Mouse (Mus musculus) hindbrain, embryonic 12.5 days (tissue): Measurements from ENCODE around the gene Bbs9. TPM values are rescaled to one million over a fixed set of nuclear protein-coding genes. Genes with fewer than 3 reads are reported as not detected.
A peak's percentile ranks its signal among the peaks of the same experiment; 100 is the strongest.

Experiments used
- ATAC-seq: fragments of 200-750 bp; cut with Nextera tagmentation; 2 replicates; pipeline ENCODE4 v1.8.0; 2017; ENCODE audit warnings: moderate TSS enrichment; ENCODE audit not compliant: low FRiP score
- H3K27ac ChIP-seq: fragments of 300-500 bp; sonication (generic); 2 replicates; pipeline ENCODE4 v1.5.1; 2016; ENCODE audit warnings: mild to moderate bottlenecking
- H3K27me3 ChIP-seq: fragments of 300-500 bp; sonication (generic); 2 replicates; pipeline ENCODE4 v1.6.1; 2016; ENCODE audit warnings: mild to moderate bottlenecking
- H3K36me3 ChIP-seq: fragments of 300-500 bp; sonication (generic); 2 replicates; pipeline ENCODE4 v1.6.1; 2016; ENCODE audit warnings: mild to moderate bottlenecking
- H3K4me1 ChIP-seq: fragments of 300-500 bp; sonication (generic); 2 replicates; pipeline ENCODE4 v1.6.1; 2016
- H3K4me2 ChIP-seq: fragments of 300-500 bp; sonication (generic); replicated peaks from 2 replicates; pipeline ENCODE4 v1.6.1; 2016; ENCODE audit warnings: mild to moderate bottlenecking
- H3K4me3 ChIP-seq: fragments of 300-500 bp; sonication (generic); 2 replicates; pipeline ENCODE4 v1.5.1; 2016; ENCODE audit warnings: mild to moderate bottlenecking
- H3K9ac ChIP-seq: fragments of 300-500 bp; sonication (generic); 2 replicates; pipeline ENCODE4 v1.6.1; 2016; ENCODE audit warnings: mild to moderate bottlenecking, moderate library complexity
- H3K9me3 ChIP-seq: fragments of 300-500 bp; sonication (generic); replicated peaks from 2 replicates; pipeline ENCODE4 v1.6.1; 2016; ENCODE audit warnings: mild to moderate bottlenecking
- WGBS: fragments of 180-500 bp; shearing (Covaris S2); methylation state at CpG from one replicate; pipeline ENCODE4 v1.1.7; 2016; 5-methylcytosine and 5-hydroxymethylcytosine counted together
- polyA plus RNA-seq: library from polyadenylated mRNA; unstranded; fragments of >200 nt; fragmentation: Nextera tagmentation; extraction: Ambion mirVana; gene quantifications from 2 replicates; pipeline ENCODE4 v1.2.1, GENCODE M21; 2016

Gene Bbs9
- polyA plus RNA-seq, 1 experiment from 2014 or later, result 19.5 TPM

DNA sequence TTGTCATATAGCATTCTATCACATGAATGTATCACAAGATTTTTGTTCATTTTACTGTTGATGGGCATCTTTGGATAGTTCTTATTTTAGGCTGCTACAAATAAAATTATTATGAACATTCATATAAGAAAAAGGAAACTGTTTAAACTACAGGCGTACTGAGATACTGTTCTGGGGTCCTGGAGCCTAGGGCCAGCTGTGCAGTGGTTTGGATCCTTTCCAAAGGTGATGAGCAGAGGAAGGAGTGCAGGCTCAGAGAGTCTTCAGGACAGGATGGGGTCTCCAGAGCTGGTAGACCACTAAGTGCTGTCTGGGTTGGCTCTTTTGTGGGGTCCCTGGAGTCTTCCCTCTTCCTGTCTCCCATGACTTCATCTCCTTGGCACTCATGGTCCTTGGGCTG, 75.8 kb downstream of the Bbs9 start:
- no peak overlapping the region for H3K4me3 ChIP-seq
- H3K4me2 ChIP-seq, result no peak overlapping the region
- ATAC-seq, result no peak
- WGBS, result 81% methylated on average over 1 of the region's 1 CpGs
- no peaks in the 10 kb centered on the region for H3K4me1 ChIP-seq
- no peaks in the 10 kb centered on the region for H3K36me3 ChIP-seq
- no peaks in the 10 kb centered on the region for H3K27me3 ChIP-seq
- H3K27ac ChIP-seq, result no peak overlapping the region
- no peaks in the 10 kb centered on the region for H3K9me3 ChIP-seq
- H3K9ac ChIP-seq, result no peak overlapping the region

DNA sequence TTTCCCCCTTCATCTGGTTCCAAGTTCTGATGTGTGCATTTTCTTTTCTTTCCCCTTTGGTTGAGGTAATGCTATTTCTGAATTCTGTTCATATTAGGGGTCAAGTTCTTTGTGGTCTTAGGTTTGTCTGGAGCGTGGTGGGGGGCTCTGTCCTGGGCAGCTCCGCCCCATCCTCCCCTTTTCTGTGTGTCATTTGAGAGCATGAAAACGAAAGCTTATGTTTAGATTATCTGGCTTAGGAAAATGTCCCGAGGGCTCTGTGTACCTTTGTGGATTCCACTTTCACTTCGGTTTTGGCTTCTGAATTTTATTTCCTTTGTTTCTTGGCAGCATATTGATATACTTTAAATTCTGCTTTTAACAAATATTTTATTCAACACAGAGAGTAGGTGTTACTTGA, 80.6 kb downstream of the Bbs9 start:
- 71% methylated on average over 5 of the region's 5 CpGs for WGBS
- no peak overlapping the region for H3K9ac ChIP-seq
- H3K4me3 ChIP-seq, result no peak overlapping the region
- H3K4me2 ChIP-seq, result no peak overlapping the region
- H3K9me3 ChIP-seq, result no peaks in the 10 kb centered on the region
- no peaks in the 10 kb centered on the region for H3K4me1 ChIP-seq
- H3K36me3 ChIP-seq, result no peaks in the 10 kb centered on the region
- no peaks in the 10 kb centered on the region for H3K27me3 ChIP-seq
- ATAC-seq, result no peak
- no peak overlapping the region for H3K27ac ChIP-seq

DNA sequence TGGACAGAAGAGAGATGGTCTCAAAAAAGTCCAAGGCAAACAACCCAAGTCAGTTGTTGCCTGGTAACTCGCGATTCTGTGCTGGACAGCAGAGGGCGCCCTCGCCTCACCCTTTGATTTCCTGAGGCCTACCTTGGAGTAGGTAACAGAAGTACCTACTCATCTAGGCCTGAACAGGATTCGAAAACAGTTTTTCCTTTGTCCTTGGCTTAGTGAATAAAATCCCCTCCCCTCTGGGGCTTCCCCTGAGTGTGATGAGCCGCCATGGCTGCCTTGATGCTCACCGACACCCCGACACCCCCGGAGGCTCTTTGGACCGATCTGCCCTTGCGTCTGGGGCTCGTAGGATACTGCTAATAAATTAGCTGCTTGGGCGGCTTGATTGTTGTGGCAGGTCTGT, 82.0 kb downstream of the Bbs9 start:
- Histone ChIP-seq H3K4me3 (no peak overlapping the region), H3K27me3 (no peaks in the 10 kb centered on the region), H3K27ac (no peak overlapping the region), H3K9ac (no peak overlapping the region), H3K4me1 (no peaks in the 10 kb centered on the region), H3K36me3 (no peaks in the 10 kb centered on the region), H3K4me2 (no peak overlapping the region), H3K9me3 (no peaks in the 10 kb centered on the region)
- peak; percentile 32; the same call in 1 of the 2 replicates for ATAC-seq
- WGBS, result 57% methylated on average over 13 of the region's 13 CpGs

DNA sequence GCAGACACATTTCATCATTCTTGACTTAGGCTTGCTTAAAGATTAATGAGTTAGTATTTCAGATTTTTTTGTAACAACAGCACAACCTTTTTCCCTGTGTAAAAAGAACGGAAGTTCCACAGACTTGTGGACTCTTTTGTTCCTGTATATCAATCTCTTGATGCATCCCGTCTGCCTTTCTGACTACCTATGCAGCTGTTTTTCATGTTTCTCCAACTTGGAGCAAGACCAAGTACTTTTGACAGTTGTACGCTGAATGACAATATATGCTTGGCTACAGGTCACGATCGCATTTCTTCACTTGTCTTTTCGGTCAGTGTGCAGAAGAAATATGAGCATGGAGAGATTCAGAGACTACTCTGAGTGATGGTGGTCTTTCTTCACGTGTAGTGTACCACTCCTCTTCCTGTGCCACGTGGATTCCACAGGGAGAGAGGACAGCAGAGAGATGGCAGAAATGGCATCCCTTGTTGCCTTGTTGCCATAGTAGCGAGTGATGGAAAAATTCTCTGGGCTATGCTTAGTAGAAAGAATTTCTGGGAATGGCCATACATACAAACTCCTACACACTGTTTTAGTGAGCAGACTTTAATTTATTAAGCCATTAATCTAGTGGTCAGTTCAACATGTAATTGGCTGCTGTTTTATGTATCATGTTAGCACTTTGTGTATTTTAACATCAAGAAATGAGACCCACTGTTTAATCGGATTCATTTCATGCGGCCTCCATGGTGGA, 88.3 kb downstream of the Bbs9 start:
- WGBS, result 90% methylated on average over 11 of the region's 11 CpGs
- ATAC-seq, result no peak
- Histone ChIP-seq H3K4me1 (no peaks in the 10 kb centered on the region), H3K36me3 (no peaks in the 10 kb centered on the region), H3K27ac (no peak overlapping the region), H3K9ac (no peak overlapping the region), H3K4me2 (no peak overlapping the region), H3K27me3 (no peaks in the 10 kb centered on the region), H3K4me3 (no peak overlapping the region), H3K9me3 (peaks cover 6% of the 10 kb centered on the region; the same call in 1 of the 2 replicates)

DNA sequence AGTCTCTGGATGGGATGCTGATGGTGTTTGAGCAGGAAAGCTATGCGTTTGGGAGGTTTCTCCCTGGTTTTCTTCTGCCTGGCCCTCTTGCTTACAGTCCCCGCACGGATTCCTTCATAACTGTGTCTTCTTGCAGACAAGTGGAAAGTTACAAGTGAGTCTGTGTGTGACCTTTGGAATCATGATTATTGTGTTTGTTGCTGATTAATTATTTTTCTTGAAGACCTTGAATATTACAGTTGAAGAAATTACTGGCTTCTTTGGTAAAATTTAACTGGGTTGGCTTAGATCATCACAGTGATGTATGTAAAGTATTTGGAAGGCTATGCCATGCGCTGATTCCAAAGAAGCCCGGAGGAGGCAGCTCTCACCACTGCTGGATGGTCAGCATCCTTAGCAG, 92.2 kb downstream of the Bbs9 start:
- WGBS, result 92% methylated on average over 5 of the region's 5 CpGs
- Histone ChIP-seq H3K36me3 (no peaks in the 10 kb centered on the region), H3K27me3 (no peaks in the 10 kb centered on the region), H3K27ac (no peak overlapping the region), H3K4me3 (no peak overlapping the region), H3K9ac (no peak overlapping the region), H3K9me3 (peaks cover 6% of the 10 kb centered on the region; the same call in 1 of the 2 replicates), H3K4me1 (no peaks in the 10 kb centered on the region), H3K4me2 (no peak overlapping the region)
- ATAC-seq, result no peak

DNA sequence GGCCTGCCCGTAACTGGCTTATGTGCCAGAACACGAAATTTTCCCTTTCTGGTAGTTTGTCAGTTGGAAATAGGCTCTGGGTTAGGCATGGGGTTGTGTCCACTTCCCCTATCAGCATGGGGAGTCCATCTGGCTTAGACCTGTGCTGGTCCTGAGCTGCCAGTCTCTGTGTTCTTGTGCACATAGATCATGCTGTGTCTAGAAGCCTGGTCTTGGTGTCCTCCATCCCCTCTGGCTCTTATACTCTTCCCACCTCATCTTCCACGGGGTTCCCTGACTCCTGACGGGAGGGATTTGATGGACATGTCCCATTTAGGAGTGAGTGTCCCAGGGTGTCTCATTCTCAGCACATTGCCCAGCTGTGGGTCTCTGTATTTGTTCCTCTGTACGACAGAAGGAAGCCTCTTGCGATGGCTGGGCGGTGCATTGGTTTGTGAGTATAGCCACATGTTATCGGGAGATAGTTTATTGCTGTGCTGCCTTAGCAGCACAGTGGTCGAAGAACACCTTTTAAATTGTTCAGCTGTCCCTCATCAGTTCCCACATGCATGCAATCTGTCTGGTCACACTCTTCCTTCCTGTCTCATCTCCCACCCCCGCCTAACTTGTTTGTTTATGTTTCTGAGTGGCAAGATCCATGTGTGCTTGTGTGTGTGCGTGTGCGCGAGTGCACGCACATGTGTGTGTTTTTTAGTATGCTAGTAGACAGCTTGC, 101.1 kb downstream of the Bbs9 start:
- H3K9ac ChIP-seq, result no peak overlapping the region
- H3K4me2 ChIP-seq, result no peak overlapping the region
- H3K27me3 ChIP-seq, result no peaks in the 10 kb centered on the region
- H3K4me3 ChIP-seq, result no peak overlapping the region
- no peaks in the 10 kb centered on the region for H3K4me1 ChIP-seq
- H3K27ac ChIP-seq, result no peak overlapping the region
- no peaks in the 10 kb centered on the region for H3K36me3 ChIP-seq
- 85% methylated on average over 14 of the region's 14 CpGs for WGBS
- ATAC-seq, result no peak
- H3K9me3 ChIP-seq, result no peaks in the 10 kb centered on the region

GRCm38 (mm10) chr9:22578266-22578665, 102.8 kb downstream of the Bbs9 start:
- WGBS, result 77% methylated on average over 3 of the region's 3 CpGs
- Histone ChIP-seq H3K4me2 (no peak overlapping the region), H3K9ac (no peak overlapping the region), H3K36me3 (no peaks in the 10 kb centered on the region), H3K27ac (no peak overlapping the region), H3K9me3 (no peaks in the 10 kb centered on the region), H3K4me1 (no peaks in the 10 kb centered on the region), H3K4me3 (no peak overlapping the region), H3K27me3 (no peaks in the 10 kb centered on the region)
- no peak for ATAC-seq

DNA sequence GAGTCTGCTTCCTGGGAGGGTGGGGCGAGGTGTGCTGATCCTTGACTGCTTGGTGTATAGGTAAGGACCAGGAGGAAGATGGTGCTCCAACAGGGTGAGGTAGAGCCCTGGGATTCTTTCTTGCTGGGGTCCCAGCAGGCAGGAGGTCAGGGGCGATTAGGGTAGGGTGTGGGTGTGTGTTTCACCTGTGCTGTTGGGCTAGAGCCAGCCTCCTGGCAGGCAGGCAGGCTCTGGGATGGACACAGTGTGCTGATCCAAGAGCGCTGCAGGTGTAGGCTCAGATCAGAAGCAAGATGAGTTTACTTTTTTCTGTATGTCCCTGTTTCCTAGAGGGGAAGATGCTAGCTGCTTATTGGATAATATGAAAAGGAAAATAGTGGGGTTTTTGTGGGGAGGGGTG, 108.7 kb downstream of the Bbs9 start:
- 78% methylated on average over 3 of the region's 3 CpGs for WGBS
- Histone ChIP-seq H3K27ac (no peak overlapping the region), H3K4me1 (no peaks in the 10 kb centered on the region), H3K4me2 (no peak overlapping the region), H3K27me3 (no peaks in the 10 kb centered on the region), H3K9ac (no peak overlapping the region), H3K9me3 (no peaks in the 10 kb centered on the region), H3K4me3 (no peak overlapping the region), H3K36me3 (no peaks in the 10 kb centered on the region)
- no peak for ATAC-seq

DNA sequence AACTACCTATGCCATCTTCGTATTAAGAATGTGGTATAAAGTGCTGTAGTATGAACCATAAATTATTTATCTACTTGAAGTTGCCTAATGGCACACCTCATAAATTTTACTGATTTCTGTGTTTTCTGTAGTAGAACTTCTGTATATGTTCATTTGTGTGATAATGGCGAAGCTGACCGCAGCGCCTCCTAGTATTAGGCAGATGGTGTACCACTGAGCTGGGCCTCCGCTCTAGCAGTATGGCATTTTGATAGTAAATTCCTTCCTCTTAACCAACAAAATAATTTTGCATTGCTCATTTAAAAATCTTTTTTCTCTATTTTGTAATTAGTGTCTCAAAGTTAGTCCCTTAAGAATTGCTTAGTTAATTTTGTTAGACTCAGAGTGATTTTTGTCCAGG, 117.5 kb downstream of the Bbs9 start:
- H3K9me3 ChIP-seq, result no peaks in the 10 kb centered on the region
- no peak overlapping the region for H3K27ac ChIP-seq
- no peaks in the 10 kb centered on the region for H3K27me3 ChIP-seq
- H3K36me3 ChIP-seq, result no peaks in the 10 kb centered on the region
- no peak overlapping the region for H3K4me3 ChIP-seq
- 97% methylated on average over 5 of the region's 5 CpGs for WGBS
- no peaks in the 10 kb centered on the region for H3K4me1 ChIP-seq
- no peak for ATAC-seq
- no peak overlapping the region for H3K4me2 ChIP-seq
- H3K9ac ChIP-seq, result no peak overlapping the region

DNA sequence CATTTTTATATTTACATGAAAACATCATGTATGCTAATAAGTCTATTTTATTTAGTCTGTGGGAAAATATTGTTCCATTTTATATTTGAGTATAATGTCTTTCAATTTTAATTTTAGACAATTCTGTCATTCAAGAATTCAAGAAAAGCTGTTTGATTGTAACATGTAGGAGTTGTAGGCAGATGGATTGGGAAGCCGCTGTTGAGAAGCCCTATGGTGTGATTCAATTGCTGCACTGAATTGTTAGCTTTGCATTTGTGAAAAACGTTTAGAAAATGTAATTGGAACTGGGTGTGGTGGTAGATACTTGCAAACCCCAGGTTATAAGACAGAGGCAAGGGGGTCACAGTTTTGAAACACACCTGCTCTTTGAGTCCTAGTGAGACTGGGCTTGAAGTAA, 121.1 kb downstream of the Bbs9 start:
- Histone ChIP-seq H3K4me2 (no peak overlapping the region), H3K9ac (no peak overlapping the region), H3K9me3 (no peaks in the 10 kb centered on the region), H3K27ac (no peak overlapping the region), H3K27me3 (no peaks in the 10 kb centered on the region), H3K4me3 (no peak overlapping the region), H3K4me1 (no peaks in the 10 kb centered on the region), H3K36me3 (no peaks in the 10 kb centered on the region)
- no peak for ATAC-seq
- 60% methylated on average over 2 of the region's 2 CpGs for WGBS

DNA sequence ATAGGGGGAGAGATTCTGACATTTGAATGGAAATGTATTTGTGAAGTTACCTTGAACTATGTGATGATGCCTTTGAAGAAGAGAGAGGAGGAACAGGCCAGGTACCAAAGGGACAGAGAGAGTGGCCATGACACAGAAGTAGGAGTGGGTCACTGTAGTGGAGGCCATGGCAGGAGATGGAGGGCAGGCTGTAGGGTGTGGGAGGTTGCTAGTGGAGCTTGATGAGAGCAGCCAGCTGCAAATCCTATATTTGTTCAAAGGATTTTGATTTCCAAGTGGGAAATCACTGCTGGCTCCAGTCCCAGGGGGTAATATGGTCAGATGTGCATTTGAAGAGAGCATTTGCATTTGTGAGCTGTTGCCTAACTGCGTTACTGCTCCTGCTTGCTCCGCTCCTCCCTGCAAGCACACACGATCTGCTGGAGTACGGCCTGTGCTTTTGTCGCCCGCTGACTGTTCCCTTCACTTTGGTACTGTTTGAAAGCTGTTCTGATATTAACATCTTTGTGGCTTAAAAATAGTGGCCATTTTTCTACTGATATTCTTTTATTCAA, 137.8 kb downstream of the Bbs9 start:
- no peak for ATAC-seq
- Histone ChIP-seq H3K4me3 (no peak overlapping the region), H3K9ac (no peak overlapping the region), H3K27ac (no peak overlapping the region), H3K36me3 (no peaks in the 10 kb centered on the region), H3K4me1 (no peaks in the 10 kb centered on the region), H3K27me3 (no peaks in the 10 kb centered on the region), H3K4me2 (no peak overlapping the region), H3K9me3 (no peaks in the 10 kb centered on the region)
- 82% methylated on average over 6 of the region's 6 CpGs for WGBS

- no peak for ATAC-seq
Measured at GRCm38 (mm10) chr9:22619245-22619644, 143.7 kb downstream of the Bbs9 start.

GRCm38 (mm10) chr9:22624966-22625365, 149.5 kb downstream of the Bbs9 start:
- Histone ChIP-seq H3K36me3 (no peaks in the 10 kb centered on the region), H3K4me2 (no peak overlapping the region), H3K27ac (no peak overlapping the region), H3K4me1 (no peaks in the 10 kb centered on the region), H3K27me3 (no peaks in the 10 kb centered on the region), H3K9ac (no peak overlapping the region), H3K9me3 (no peaks in the 10 kb centered on the region), H3K4me3 (no peak overlapping the region)
- ATAC-seq, result no peak
- WGBS, result 55% methylated on average over 9 of the region's 9 CpGs

More at GRCm38 (mm10) chr9:22619245-22619644, 143.7 kb downstream of the Bbs9 start:
- H3K4me2 ChIP-seq, result no peak overlapping the region
- 87% methylated on average over 1 of the region's 1 CpGs for WGBS
- H3K27me3 ChIP-seq, result no peaks in the 10 kb centered on the region
- H3K36me3 ChIP-seq, result no peaks in the 10 kb centered on the region
- no peak overlapping the region for H3K27ac ChIP-seq
- no peaks in the 10 kb centered on the region for H3K4me1 ChIP-seq
- no peak overlapping the region for H3K4me3 ChIP-seq
- no peak overlapping the region for H3K9ac ChIP-seq
- H3K9me3 ChIP-seq, result no peaks in the 10 kb centered on the region
